Mouse (Mus musculus) mesoderm, embryonic 11.5 days (tissue): ENCODE data around the gene Ces5a.

Experiments used
- DNase-seq: peaks from one replicate; pipeline ENCODE4 v3.0.0-alpha.2; 2012; ENCODE audit warnings: low read depth, low spot score

Ces5a gene

GRCm38 (mm10) chr8:93535730-93536129, at the start of gene Ces5a:
Gene Ces5a, minus strand, starts transcription at chr8:93535830.
- DNase-seq = no peak

GRCm38 (mm10) chr8:93572841-93573240, 37.2 kb upstream of the Ces5a start:
- no peak for DNase-seq

- peak; percentile 6 for DNase-seq
Measured at GRCm38 (mm10) chr8:93572095-93572501, 36.5 kb upstream of the Ces5a start.

- no peak for DNase-seq
Measured at GRCm38 (mm10) chr8:93571369-93571985, 35.8 kb upstream of the Ces5a start.

- DNase-seq = no peak
Measured at GRCm38 (mm10) chr8:93570186-93570530, 34.5 kb upstream of the Ces5a start.

- peak; percentile 33 for DNase-seq
Measured at GRCm38 (mm10) chr8:93569311-93570185, 33.9 kb upstream of the Ces5a start.

- DNase-seq = no peak
Measured at GRCm38 (mm10) chr8:93568666-93569065, 33.0 kb upstream of the Ces5a start.

- DNase-seq = no peak
Measured at GRCm38 (mm10) chr8:93567086-93567485, 31.5 kb upstream of the Ces5a start.

GRCm38 (mm10) chr8:93564634-93565033, 29.0 kb upstream of the Ces5a start:
- no peak for DNase-seq

- DNase-seq = no peak
Measured at GRCm38 (mm10) chr8:93563551-93563950, 27.9 kb upstream of the Ces5a start.

- no peak for DNase-seq
Measured at GRCm38 (mm10) chr8:93562557-93563210, 27.1 kb upstream of the Ces5a start.

- DNase-seq = no peak
Measured at GRCm38 (mm10) chr8:93561271-93561670, 25.6 kb upstream of the Ces5a start.

- DNase-seq = no peak
Measured at GRCm38 (mm10) chr8:93559696-93560095, 24.1 kb upstream of the Ces5a start.

GRCm38 (mm10) chr8:93502634-93503033, 33.0 kb downstream of the Ces5a start:
- DNase-seq = no peak

GRCm38 (mm10) chr8:93499437-93499836, 36.2 kb downstream of the Ces5a start:
- DNase-seq = no peak

- DNase-seq = peak; percentile 70
Measured at GRCm38 (mm10) chr8:93495330-93495729, 40.3 kb downstream of the Ces5a start.

- no peak for DNase-seq
Measured at GRCm38 (mm10) chr8:93488743-93489142, 46.9 kb downstream of the Ces5a start.

- DNase-seq = no peak
Measured at GRCm38 (mm10) chr8:93478211-93478610, 57.4 kb downstream of the Ces5a start.

GRCm38 (mm10) chr8:93469733-93470132, 65.9 kb downstream of the Ces5a start:
- peak; percentile 32 for DNase-seq

GRCm38 (mm10) chr8:93454258-93454877, 81.3 kb downstream of the Ces5a start:
- no peak for DNase-seq
